Mouse (Mus musculus): Measurements from ENCODE around the gene Zfp566.
"Not testable (repeated sequence)": the region's sequence is repeated elsewhere in the genome, so short reads cannot be mapped to it uniquely, and the experiment has no call there.

Gene Zfp566

DNA sequence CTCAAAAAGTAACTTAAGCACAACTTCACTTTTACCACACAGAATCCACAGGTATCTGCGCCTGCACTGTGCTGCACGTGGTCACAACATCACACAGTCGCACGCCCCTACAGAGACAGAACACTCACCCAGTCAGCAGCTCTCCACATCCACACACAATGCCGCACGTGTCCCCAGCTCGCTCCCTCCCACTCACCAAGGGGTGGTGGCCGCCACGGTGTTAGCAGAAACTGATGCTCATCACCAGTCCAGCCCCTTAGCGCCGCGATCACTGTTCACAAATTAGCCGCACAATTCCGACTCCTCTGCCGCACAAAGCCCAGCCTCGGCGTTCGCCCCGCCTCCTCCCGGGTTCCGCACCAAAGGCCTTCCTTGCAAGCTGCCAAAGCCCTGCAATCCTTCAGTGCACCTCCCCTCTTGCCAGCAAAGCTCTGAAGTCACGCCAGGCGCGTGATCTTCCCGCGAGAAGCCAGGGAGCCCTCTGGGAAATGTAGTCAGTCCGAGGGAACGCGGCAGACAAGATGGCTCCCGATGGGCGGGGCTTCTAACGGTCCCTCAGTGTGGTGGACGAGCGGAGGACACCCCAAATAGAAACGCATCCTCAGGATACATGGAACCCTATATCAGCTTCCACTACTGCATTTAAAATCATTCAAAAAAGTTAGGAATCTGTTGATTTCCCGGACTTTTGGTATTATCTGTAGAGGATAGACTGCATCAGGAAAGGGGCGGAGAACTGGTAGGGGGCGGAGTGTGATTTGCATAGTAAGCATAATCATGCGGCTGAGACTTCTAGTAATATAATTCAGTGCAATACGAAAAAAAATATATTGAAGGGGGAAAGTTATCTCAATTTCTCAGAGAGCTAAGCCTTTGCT lies at the start of gene Zfp566, which contains the start of gene Gm26920:
Gene Zfp566, minus strand, starts transcription at position 436 of the 878 bp plus-strand sequence.
Gene Gm26920, minus strand, starts transcription at position 319 of the 878 bp plus-strand sequence.
- peak; percentile 97 to 98 for DNase-seq

DNA sequence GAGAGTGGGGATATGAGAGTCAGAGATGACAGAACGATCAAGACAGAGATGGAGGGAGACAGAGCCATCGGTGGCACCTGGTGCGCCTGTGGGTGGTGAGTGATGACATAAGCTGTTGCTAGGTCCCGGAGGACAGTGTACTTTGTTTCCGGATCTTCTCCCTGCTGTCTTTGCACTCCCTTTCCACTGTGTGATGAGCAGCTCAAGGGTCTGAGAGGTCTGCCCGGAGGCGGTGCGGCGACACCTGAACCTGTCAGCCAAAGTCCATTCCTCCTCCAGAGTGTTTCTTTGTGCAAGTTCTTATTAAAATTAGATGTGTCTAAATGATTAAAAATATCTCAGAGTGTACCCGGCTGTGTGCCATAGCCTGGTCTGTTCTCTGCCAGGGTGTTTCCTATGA lies 46.5 kb upstream of the Zfp566 start:
- peak in 1 of 2 experiments; percentile 32 for DNase-seq

DNA sequence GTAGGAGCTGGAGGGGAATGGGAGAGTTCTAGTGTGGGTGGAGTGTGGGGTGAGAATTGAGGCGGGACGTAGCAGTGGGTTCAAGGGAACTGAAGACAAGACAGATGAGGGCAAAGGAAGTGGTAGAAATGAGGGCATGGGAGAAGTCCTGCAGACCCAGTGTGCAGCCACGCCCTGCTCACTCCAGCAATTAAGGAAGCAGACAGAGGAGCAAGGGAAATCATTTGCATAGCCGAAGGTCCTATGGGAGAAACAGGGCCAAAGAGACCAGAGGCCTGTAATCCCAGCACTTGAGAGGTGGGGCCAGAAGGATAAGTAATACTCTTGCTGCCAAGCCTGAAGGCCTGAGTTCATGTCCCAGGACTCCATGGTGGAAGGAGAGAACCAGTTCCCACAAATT lies 42.1 kb upstream of the Zfp566 start:
- DNase-seq, result no peak

DNA sequence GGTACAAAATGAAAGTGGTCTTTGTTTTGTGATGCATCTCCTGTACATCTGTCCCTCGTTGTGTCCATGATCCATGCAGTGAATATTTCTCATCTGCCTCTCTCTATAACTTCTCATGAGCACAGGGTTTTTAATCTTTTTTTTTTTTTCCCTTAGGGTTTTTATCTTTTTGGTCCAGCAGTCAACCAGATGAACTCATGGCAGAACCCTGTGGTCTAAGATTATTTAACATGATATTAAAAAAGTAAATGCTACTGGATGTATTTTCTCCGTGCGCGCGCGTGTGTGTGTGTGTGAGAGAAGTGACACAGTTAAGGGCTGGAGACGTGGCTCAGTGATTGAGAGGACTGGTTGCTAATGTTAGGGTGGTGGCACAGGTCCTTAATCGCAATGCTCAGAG lies 39.6 kb upstream of the Zfp566 start:
- DNase-seq, result no peak

DNA sequence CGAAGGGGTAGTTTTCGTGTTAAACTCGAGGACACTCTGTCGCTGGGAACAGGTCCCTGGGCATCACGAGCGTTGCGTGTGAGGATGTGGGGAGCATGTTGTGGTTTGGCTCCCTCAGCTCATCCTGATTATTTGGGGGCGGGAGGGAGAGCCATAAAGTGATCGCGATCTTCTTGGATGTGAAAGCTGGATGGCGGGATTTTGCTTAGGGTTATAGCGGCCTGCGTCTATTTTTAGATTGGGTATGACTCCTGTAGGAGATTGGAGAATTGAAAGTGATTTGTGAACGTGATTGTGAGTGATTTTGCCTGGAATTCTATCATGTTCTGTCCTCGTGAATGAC lies 31.8 kb upstream of the Zfp566 start:
- DNase-seq, result no peak

DNA sequence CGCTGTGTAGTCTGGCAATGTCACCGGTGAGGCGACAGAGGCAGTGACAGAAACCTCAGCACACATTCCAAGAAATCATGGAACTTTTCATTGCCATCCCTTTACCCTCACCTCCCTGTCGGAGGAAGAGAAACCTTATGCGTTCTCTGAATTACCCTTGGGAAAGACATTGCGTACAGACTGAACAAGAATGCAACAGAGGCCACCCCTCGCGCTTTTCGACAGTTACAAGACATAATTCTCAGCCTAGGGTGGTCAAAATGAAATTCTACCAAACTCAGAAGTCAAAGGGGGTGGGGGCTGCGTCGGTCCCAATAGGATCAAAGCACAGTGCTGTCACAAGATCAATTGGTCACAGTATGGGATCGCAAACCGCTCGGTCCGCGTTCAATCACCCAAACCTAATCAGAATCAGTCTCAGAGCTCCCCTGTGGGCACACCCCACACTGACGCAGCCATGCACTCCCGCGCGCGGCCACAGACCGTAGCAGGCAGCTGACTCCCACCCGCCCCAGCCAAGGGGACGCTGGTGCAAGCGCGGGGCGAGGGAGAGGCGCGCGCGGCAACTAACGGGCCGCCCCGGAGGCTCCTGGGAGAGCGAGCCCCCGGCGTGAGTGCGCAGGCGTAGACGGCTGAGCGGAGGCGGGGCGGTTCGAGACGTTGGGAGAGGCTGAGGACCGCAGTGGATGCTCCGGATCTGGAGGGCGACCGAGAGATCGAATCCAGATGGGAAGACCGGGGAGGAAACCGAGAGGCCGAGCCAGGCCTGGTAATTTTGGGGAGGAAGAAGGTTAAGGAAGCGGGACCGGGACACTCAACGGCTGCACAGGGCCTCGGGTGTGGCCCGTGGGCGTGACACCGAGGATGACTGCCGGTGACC lies 31.2 kb upstream of the Zfp566 start, which contains the start of gene Zfp382:
Gene Zfp382, plus strand, starts transcription at position 635 of the 880 bp plus-strand sequence.
- DNase-seq, result peak; percentile 80

DNA sequence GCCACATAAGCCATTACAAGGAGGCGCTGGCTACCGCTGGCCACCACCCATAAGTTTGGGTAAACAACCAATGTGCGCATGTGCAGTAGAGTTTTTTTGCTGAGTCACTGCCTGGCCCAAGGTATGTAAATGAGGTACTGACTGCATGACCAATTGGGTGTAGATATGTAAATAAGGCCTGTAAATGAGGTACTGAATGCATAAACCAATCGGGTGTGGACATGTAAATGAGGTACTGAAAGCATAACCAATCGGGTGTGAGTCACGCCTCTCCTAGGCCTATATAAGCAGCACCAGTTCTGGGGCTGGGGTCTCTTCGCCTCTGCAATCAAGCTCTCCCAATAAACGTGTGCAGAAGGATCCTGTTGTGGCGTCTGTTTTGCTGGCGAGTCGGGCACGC lies 27.6 kb upstream of the Zfp566 start:
- DNase-seq, result not testable (repeated sequence)

DNA sequence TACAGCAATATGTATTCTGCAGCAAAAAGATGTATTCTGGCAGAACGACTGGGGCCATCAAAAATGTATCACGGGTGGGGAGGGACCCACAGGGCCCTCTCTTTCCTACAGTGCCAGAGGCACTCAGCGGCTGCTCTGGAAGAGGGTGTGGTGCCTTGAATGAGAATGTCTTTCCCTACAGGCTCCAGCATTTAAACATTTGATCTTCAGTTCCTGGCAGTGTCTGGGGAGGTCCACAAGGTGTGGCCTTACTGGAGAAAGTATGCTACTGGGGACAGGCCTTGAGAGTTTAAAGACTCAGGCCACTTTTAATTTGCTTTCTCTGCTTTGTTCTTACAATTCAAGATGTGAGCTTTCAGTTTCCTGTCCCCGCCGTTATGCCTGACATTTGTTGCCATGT lies 25.7 kb upstream of the Zfp566 start:
- no peak for DNase-seq

DNA sequence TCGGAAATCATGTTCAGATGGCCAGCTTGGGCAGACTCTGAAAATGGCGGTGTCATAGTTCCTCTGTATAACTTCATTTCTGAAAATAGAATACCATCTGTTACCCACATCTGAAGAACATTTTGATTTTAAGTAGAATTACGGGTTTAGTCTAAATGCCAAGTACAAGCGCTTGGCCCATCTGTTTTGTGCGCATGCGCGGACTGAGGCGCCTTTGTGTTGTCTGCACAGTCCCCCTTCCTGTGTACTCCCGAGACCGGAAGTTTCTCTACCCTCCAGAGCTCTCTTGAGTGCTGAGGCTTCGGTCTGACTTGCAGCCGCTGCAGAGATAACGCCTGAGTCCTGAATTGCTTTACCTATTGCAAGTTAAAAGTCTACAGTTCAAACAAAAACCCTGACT lies 9.0 kb upstream of the Zfp566 start:
- DNase-seq, result no peak

DNA sequence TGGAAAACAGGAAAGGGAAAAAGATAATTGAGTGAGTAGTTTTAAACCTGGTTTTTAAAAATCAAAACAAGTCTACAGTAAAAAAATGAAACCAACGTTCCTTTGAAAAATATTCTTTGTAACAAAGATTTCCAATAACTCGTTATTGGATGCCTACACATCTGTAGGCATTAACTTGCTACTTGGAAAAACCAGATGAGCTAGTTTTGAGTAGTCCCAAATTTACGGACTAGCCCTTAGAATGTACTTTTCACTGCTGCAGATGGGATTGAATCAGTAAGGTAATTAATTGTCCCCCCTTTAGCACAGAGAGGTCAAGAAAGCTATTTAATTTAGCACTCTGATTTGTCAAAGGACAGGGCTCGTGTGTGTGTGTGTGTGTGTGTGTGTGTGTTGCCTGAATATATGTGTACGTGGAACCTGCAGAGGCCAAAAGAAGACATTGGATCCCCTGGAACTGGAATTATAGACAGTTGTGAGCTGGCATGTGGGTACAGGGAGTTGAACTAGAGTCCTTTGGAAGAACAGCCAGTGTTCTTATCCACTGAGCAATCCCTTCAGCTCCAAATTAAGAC lies 5.3 kb upstream of the Zfp566 start:
- no peak for DNase-seq

DNA sequence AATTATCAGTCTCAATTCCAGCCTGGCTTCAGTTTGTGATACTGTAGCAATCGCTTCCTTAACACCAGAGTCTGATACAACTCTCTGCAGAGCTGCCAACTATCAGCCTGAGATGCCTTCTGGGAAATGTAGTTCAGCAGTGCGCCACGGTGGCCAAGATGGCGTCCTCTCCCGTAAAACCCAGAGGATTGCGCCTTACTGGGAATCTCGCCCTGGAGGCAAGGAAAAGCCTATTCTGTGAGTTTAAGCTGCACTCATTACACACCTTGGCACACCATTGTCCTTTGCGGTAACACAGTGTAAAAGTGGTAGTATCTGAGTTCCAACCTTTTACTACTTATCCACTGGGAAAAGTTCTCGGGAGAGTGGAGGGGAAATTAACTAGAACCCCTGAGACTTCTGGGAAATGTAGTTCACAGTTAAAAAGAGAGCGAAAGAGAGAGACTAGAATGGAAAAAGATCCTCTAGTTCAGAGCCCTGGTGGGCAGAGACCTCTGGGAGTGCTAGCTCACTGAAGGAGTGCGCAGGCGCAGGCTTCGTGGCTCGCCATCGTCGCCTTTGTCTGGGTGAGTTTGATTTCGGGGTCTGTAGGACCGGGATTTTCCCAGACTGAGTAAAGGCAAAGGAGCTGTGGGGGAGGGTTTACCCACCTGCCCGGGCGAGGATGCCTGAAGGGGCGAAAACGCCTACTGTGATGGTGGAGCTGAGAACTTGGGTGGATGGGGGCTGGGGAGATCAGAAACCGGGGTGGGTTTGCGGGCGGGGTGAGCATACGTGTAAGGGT lies 4.5 kb upstream of the Zfp566 start, which contains the start of gene Zfp260:
Gene Zfp260, plus strand, starts transcription at position 132 of the 784 bp plus-strand sequence.
- DNase-seq, result peak; percentile 90 to 92

DNA sequence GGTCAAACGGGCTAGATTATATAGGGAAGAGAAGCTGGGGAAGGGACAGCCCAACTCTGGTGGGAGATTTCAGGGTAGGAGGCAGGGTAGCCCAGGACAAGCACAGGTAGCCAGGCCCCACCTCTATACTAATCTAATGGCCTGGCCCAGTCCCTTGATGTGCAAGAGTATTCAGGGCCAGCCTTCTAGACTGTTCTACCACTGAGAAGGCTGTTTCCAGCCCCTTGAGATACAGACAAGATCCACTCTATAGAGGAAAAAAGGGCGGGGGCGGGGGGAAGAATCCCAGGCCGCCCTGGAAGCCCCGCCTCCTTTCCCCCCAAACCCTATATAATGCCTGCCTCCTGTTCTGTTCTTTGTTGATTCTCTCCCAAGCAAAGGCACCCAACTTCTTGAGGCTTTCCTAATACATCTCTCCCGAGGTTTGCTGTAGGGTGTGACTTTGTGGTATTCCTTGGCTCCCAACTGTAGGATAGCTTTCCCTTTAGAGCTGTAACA lies 3.6 kb upstream of the Zfp566 start:
- no peak for DNase-seq

DNA sequence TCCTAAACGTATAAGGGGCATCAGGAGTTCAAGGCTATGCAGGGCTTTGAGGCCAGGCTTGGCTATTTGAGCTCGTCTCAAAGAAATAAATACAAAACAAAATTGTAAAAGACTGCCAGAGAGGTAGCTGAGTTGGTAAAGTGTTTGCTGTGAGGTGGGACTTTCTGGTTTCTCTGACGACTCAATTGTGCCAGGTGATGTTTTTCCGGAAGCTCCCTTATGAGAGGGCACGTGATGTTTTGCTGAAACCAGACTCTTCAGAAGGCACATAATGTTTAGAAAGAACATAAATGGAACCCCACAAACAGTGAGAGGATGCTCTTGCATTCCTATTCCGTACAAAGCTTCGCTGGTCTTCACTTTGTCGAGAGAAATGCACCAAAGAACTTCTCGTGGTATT lies 2.3 kb upstream of the Zfp566 start:
- no peak for DNase-seq

DNA sequence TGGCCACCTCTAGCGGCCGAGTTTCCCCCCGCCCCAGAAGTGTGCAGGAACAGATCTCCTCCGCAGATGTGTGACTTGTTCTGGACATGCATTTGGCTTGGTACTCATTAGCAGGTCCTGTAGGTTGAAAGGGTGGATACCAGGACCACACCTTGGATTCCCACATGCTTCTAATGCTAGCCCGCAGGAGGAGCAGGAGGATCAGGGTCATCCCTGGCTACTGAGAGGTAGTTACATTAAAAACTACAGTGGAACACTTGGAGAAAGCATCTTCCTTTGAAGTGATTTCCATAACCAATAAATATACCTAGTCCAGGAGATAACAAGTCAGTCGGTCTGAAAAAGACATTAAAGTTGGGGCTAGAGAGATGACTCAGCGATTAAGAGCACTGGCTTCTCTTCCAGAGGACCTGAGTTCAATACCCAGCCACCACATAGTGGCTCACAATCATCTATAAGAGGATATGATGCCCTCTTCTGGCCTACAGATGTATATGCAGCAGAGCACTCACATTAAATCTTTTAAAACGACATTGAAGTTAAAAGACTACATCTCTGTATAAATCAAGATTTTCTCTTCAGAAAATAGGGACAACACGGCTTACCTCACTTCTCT lies 751 bp upstream of the Zfp566 start:
- DNase-seq, result peak in 1 of 2 experiments; percentile 26

DNA sequence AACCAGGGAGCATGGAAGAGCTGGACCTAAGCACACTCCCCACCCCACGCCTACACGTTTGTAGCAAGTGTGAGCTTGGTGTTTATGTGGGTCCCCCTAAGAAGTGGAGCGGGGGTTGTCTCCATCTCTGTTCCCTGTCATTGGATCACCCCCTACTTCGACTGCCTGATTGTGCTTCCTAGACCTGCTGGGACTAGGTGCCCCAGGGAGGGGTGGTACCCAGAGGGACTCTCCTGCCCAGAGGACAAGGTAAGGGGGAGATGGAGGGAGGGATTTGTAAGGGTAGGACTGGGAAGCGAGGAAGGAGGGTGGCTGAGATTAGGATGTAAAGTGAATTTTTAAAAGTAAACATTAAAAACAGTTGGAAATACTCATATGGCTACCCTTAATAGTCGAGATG lies 922 bp downstream of the Zfp566 start:
- no peak for DNase-seq

DNA sequence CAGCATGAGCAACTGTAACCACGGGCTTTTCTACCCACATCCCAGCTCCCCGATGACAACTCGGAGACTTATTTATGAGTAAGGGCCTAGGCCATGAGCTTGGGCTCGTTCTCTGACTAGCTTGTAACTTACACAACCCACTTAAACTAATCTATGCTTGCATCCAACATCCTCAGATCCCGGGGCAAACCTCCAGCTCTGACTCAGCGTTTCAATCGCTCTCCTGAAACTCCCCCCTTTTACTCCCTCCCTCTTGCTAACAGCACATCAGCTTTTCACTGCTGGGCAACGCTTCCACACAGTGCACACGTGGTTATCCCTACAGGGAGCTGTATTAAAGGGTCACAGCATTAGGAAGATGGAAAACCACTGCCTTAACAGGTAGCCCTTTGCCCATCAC lies 3.8 kb downstream of the Zfp566 start:
- DNase-seq, result no peak

DNA sequence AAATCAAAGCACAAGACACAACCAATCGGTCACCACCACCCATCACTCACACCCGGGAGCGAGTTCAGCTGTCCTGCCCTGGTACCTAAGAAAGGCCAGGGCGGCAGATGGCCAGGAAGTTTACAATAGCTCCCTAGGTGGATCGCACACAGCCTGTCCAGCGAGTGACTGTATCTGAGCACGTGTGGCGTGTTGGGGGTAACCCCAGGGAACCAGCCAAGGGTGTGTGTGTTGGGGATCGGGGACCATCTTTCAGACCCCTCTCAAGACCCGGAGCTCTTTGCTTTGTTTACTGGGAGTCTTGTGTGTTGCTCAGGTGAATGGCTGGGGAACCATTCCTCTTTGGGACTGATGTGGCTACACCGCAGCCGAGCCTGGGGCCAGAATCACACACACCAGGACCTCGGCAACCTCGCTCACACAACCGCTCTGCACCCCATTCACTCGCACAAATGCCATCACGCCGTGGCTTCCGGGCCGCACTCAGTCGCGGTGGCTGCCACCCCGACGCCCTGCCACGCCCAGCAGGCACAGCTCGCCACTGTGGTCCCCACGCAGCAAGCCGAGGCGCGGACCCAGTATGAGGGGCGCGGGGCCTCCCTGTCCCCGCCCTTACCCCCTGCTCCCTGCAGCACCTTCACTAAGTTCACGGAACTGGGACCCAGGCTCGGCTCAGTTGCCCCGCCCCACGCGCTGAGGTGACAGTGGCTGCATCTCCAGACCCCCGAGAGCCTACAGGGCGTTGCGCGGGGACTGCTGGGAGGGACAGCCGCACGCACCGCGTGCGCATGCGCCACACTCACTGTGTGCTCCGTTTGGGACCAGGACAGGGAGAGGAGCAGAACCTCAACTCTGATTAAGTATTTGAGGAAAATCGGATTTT lies 17.9 kb downstream of the Zfp566 start, which contains the start of gene Zfp82:
Gene Zfp82, minus strand, starts transcription at position 755 of the 883 bp plus-strand sequence.
- DNase-seq, result peak; percentile 63 to 69

DNA sequence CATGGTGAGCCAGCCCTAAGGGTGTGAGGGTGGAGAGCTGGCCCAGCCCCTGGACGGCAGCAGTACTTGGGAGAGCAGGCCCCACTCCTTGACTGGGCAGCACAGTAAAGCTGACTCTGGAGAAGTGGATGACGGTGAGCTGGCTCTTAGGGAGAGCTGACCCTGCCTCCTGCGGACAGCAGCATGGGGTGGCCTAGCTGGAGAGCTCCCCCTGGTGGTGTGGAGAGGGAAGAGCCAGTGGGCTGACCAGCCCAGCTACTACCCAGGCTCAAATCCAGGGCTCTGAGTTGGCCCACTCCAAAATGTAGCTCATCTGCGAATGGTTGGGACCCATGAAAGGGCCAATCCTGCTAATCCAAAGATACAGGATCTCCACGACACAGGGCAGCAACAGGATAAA lies 25.7 kb downstream of the Zfp566 start:
- no peak for DNase-seq

DNA sequence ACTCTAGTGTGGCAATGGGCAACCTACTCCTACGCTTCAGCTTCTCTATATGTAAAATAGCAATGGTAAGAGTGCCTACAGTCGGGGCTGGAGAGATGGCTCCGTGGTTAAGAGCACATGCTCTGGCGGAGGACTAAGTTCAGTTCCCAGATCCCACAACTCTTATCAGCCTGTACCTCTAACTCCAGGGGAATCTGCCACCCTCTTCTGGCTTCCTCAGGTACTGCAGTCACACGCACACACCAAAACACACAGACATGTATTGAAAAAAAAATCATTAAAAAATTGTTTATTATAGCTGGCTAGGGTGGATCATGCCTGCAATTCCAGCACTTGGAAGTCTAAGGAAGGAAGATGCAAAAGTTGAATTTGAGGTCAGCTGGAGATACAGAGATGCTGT lies 27.8 kb downstream of the Zfp566 start:
- DNase-seq, result peak in 1 of 2 experiments; percentile 17

DNA sequence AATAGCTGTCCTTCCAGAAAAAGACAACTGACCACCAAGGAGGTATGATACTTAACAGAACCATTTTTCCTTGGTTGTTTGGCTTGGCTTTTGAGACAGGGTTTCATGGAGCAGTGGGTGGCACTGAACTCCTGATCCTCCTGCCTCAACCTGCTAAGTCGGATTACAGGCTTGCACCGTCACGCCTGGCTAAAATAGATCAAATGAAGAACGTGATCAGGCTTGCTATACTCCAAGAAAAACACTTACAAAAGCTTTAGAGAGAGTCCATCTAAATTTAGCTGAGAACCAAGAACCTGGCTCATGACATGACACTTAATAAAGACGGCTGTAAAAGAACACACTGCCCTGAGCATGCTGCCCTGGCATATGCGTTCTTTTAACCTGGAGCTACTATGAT lies 30.0 kb downstream of the Zfp566 start:
- no peak for DNase-seq

DNA sequence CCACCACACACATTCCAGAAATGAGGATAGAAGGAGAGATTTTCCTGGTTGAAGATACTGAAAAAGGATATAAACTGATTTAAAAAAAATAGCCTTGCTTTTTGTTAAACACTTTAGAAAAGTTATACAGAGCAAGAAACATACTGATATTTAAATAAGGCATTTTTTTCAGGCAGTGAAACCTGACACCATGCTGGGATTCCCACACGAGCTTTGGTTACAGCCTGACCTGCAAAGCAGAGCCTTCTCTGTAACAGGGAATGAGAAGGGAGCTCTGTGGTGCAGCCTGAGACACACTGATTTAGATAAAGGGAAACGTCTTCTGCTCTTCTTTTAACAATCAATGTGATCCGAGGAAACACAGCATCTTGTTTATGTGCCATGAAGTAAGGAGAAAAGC lies 36.7 kb downstream of the Zfp566 start:
- DNase-seq, result no peak

All from kidney, adult 8-10 months (tissue).